Mouse (Mus musculus) myocyte (in vitro differentiated cells): ENCODE results near the gene Adamtsl3.

Experiments used
- MAX ChIP-seq: IDR thresholded peaks from one replicate; pipeline ENCODE4 v1.6.1; 2011; ENCODE audit warnings: low read depth, mild to moderate bottlenecking, control low read depth
- MYOD1 ChIP-seq, 3 experiments: IDR thresholded peaks; one replicate each; pipeline ENCODE4 v1.6.1; 2011; ENCODE audit warnings: control low read depth in 2 of 3, low read depth in 2 of 3, mild to moderate bottlenecking in 2 of 3, moderate library complexity in 1 of 3; ENCODE audit not compliant: insufficient read length in 2 of 3, control insufficient read depth in 1 of 3
- POLR2A ChIP-seq: IDR thresholded peaks from one replicate; pipeline ENCODE4 v1.6.1; 2011; ENCODE audit warnings: low read depth, mild to moderate bottlenecking, control low read depth, moderate library complexity; ENCODE audit not compliant: insufficient read length
- POLR2AphosphoS2 ChIP-seq: IDR thresholded peaks from one replicate; pipeline ENCODE4 v1.6.1; 2011; ENCODE audit warnings: low read depth, control low read depth; ENCODE audit not compliant: insufficient read length
- USF1 ChIP-seq: IDR thresholded peaks from one replicate; pipeline ENCODE4 v1.6.1; 2011; ENCODE audit warnings: low read depth, mild to moderate bottlenecking, control low read depth, moderate library complexity

DNA sequence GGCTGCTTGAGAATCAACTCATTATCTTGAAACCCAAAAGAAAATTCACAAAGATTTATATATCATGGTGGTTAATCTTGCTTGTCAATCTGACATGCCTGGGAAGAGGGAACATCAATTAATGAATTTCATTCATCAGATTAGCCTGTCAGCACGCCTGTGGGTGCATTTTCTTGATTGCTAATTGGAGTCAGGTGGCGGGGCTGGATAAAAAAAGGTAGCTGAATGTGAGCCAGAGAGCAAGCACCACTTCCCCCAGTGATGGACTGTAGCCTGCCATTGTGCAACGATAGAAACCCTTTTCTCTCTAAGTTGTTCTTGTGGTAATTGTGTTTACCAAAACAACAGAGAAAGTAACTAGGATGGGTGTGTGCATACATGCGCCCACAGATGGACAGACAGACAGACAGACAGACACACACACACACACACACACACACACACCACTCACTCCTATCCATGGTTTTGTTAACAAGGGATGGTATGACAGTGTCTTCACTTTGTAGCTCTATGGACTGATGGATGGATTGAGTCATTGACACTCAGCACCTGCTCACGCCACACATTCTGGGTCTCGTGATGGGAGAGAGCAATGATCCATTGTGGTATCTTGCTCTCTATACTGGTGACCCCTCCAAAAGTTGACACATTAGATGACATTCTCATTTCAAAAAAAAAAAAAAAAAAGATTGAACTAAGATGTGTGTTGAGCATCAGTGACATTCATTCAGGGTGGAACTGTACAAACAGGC, 59.1 kb downstream of the Adamtsl3 start:
- TF ChIP-seq USF1: no peak
- no peak for TF ChIP-seq POLR2A
- TF ChIP-seq MAX: no peak
- TF ChIP-seq MYOD1 (IDR thresholded peaks at IDR 0.05; ENCODE audit: control insufficient read depth in 1 of 3, insufficient read length in 2 of 3, low read depth in 2 of 3): peak in 2 of 3 experiments; percentile 25 to 38
- no peak for TF ChIP-seq POLR2AphosphoS2
